Mouse (Mus musculus): ENCODE measurements around the gene Zfhx3. TPM values are rescaled to one million over a fixed set of nuclear protein-coding genes. Genes with fewer than 3 reads are reported as not detected.

Gene Zfhx3
- polyA plus RNA-seq, 1 experiment from 2014 or later, result 44.7 TPM

GRCm38 (mm10) chr8:108827428-108827827 is 885.0 kb downstream of the Zfhx3 start:
- Histone ChIP-seq H3K27me3 (ENCODE audit: control insufficient read depth, insufficient read depth, low read depth, low read length) (no peaks in the 10 kb centered on the region), H3K4me1 (ENCODE audit: control insufficient read depth, insufficient read depth, low read length) (peaks cover 34% of the 10 kb centered on the region), H3K9me3 (replicated peaks; ENCODE audit: control insufficient read depth, low read length, poor library complexity, severe bottlenecking) (no peaks in the 10 kb centered on the region), H3K4me3 (ENCODE audit: low read depth, low read length) (no peak overlapping the region), H3K27ac (ENCODE audit: low read length) (no peak overlapping the region; the same call in 1 of the 2 replicates), H3K4me2 (ENCODE audit: low read length) (no peak overlapping the region), H3K36me3 (ENCODE audit: control insufficient read depth, insufficient read depth, low read length) (no peaks in the 10 kb centered on the region), H3K9ac (ENCODE audit: low read depth, low read length) (no peak overlapping the region)
- ATAC-seq, result no peak
- WGBS, result 70% methylated on average over 15 of the region's 15 CpGs

GRCm38 (mm10) chr8:108829305-108829717 is 886.9 kb downstream of the Zfhx3 start:
- H3K4me2 ChIP-seq (ENCODE audit: low read length), result peak overlapping the region; percentile 32; the same call in 1 of the 2 replicates
- WGBS, result 14% methylated on average over 12 of the region's 12 CpGs
- H3K4me3 ChIP-seq (ENCODE audit: low read depth, low read length), result no peak overlapping the region
- no peaks in the 10 kb centered on the region for H3K27me3 ChIP-seq (ENCODE audit: control insufficient read depth, insufficient read depth, low read depth, low read length)
- H3K9me3 ChIP-seq (replicated peaks; ENCODE audit: control insufficient read depth, low read length, poor library complexity, severe bottlenecking), result no peaks in the 10 kb centered on the region
- peaks cover 31% of the 10 kb centered on the region for H3K4me1 ChIP-seq (ENCODE audit: control insufficient read depth, insufficient read depth, low read length)
- H3K9ac ChIP-seq (ENCODE audit: low read depth, low read length), result peak overlapping the region; percentile 44; the same call in 1 of the 2 replicates
- peak; percentile 74 for ATAC-seq
- H3K27ac ChIP-seq (ENCODE audit: low read length), result peak overlapping the region; percentile 68
- no peaks in the 10 kb centered on the region for H3K36me3 ChIP-seq (ENCODE audit: control insufficient read depth, insufficient read depth, low read length)

GRCm38 (mm10) chr8:108835143-108835542 is 892.7 kb downstream of the Zfhx3 start:
- Histone ChIP-seq H3K4me3 (ENCODE audit: low read depth, low read length) (no peak overlapping the region), H3K9me3 (replicated peaks; ENCODE audit: control insufficient read depth, low read length, poor library complexity, severe bottlenecking) (no peaks in the 10 kb centered on the region), H3K4me2 (ENCODE audit: low read length) (no peak overlapping the region), H3K27me3 (ENCODE audit: control insufficient read depth, insufficient read depth, low read depth, low read length) (no peaks in the 10 kb centered on the region), H3K9ac (ENCODE audit: low read depth, low read length) (no peak overlapping the region), H3K36me3 (ENCODE audit: control insufficient read depth, insufficient read depth, low read length) (no peaks in the 10 kb centered on the region), H3K4me1 (ENCODE audit: control insufficient read depth, insufficient read depth, low read length) (peaks cover 33% of the 10 kb centered on the region), H3K27ac (ENCODE audit: low read length) (no peak overlapping the region)
- no peak for ATAC-seq
- 88% methylated on average over 11 of the region's 11 CpGs for WGBS

- no peak overlapping the region for H3K9ac ChIP-seq (ENCODE audit: low read depth, low read length)
- H3K4me1 ChIP-seq (ENCODE audit: control insufficient read depth, insufficient read depth, low read length), result peaks cover 24% of the 10 kb centered on the region
- H3K4me3 ChIP-seq (ENCODE audit: low read depth, low read length), result no peak overlapping the region
- 0 out of 2 replicates have a peak, but pooled peaks have one; percentile 23 for ATAC-seq
- no peak overlapping the region for H3K4me2 ChIP-seq (ENCODE audit: low read length)
- no peaks in the 10 kb centered on the region for H3K27me3 ChIP-seq (ENCODE audit: control insufficient read depth, insufficient read depth, low read depth, low read length)
- H3K36me3 ChIP-seq (ENCODE audit: control insufficient read depth, insufficient read depth, low read length), result no peaks in the 10 kb centered on the region
- 19% methylated on average over 10 of the region's 10 CpGs for WGBS
- 0 out of 2 replicates have a peak overlapping the region, but pooled peaks have one; percentile 28 for H3K27ac ChIP-seq (ENCODE audit: low read length)
- no peaks in the 10 kb centered on the region for H3K9me3 ChIP-seq (replicated peaks; ENCODE audit: control insufficient read depth, low read length, poor library complexity, severe bottlenecking)
Measured at GRCm38 (mm10) chr8:108837788-108838187, 895.3 kb downstream of the Zfhx3 start.

GRCm38 (mm10) chr8:108838761-108839160 is 896.3 kb downstream of the Zfhx3 start:
- Histone ChIP-seq H3K27ac (ENCODE audit: low read length) (no peak overlapping the region), H3K36me3 (ENCODE audit: control insufficient read depth, insufficient read depth, low read length) (no peaks in the 10 kb centered on the region), H3K4me1 (ENCODE audit: control insufficient read depth, insufficient read depth, low read length) (peaks cover 24% of the 10 kb centered on the region), H3K9ac (ENCODE audit: low read depth, low read length) (no peak overlapping the region), H3K4me2 (ENCODE audit: low read length) (no peak overlapping the region), H3K9me3 (replicated peaks; ENCODE audit: control insufficient read depth, low read length, poor library complexity, severe bottlenecking) (no peaks in the 10 kb centered on the region), H3K27me3 (ENCODE audit: control insufficient read depth, insufficient read depth, low read depth, low read length) (no peaks in the 10 kb centered on the region), H3K4me3 (ENCODE audit: low read depth, low read length) (no peak overlapping the region)
- WGBS, result 29% methylated on average over 6 of the region's 6 CpGs
- no peak for ATAC-seq

GRCm38 (mm10) chr8:108842307-108842706 is 899.9 kb downstream of the Zfhx3 start:
- Histone ChIP-seq H3K36me3 (ENCODE audit: control insufficient read depth, insufficient read depth, low read length) (no peaks in the 10 kb centered on the region), H3K9ac (ENCODE audit: low read depth, low read length) (no peak overlapping the region), H3K27me3 (ENCODE audit: control insufficient read depth, insufficient read depth, low read depth, low read length) (no peaks in the 10 kb centered on the region), H3K4me2 (ENCODE audit: low read length) (no peak overlapping the region), H3K4me3 (ENCODE audit: low read depth, low read length) (no peak overlapping the region), H3K4me1 (ENCODE audit: control insufficient read depth, insufficient read depth, low read length) (peaks cover 28% of the 10 kb centered on the region), H3K27ac (ENCODE audit: low read length) (no peak overlapping the region), H3K9me3 (replicated peaks; ENCODE audit: control insufficient read depth, low read length, poor library complexity, severe bottlenecking) (no peaks in the 10 kb centered on the region)
- 92% methylated on average over 4 of the region's 5 CpGs for WGBS
- no peak for ATAC-seq

- Histone ChIP-seq H3K4me3 (ENCODE audit: low read depth, low read length) (no peak overlapping the region), H3K27ac (ENCODE audit: low read length) (no peak overlapping the region), H3K27me3 (ENCODE audit: control insufficient read depth, insufficient read depth, low read depth, low read length) (no peaks in the 10 kb centered on the region), H3K9me3 (replicated peaks; ENCODE audit: control insufficient read depth, low read length, poor library complexity, severe bottlenecking) (no peaks in the 10 kb centered on the region), H3K9ac (ENCODE audit: low read depth, low read length) (no peak overlapping the region), H3K4me1 (ENCODE audit: control insufficient read depth, insufficient read depth, low read length) (peaks cover 4% of the 10 kb centered on the region), H3K4me2 (ENCODE audit: low read length) (no peak overlapping the region), H3K36me3 (ENCODE audit: control insufficient read depth, insufficient read depth, low read length) (no peaks in the 10 kb centered on the region; the same call in 1 of the 2 replicates)
- WGBS, result 34% methylated on average over 6 of the region's 6 CpGs
- ATAC-seq, result no peak
Measured at GRCm38 (mm10) chr8:108846174-108846573, 903.7 kb downstream of the Zfhx3 start.

- no peaks in the 10 kb centered on the region for H3K27me3 ChIP-seq (ENCODE audit: control insufficient read depth, insufficient read depth, low read depth, low read length)
- ATAC-seq, result no peak
- 78% methylated on average over 11 of the region's 11 CpGs for WGBS
- no peak overlapping the region for H3K4me2 ChIP-seq (ENCODE audit: low read length)
- H3K27ac ChIP-seq (ENCODE audit: low read length), result no peak overlapping the region
- no peak overlapping the region for H3K4me3 ChIP-seq (ENCODE audit: low read depth, low read length)
- H3K4me1 ChIP-seq (ENCODE audit: control insufficient read depth, insufficient read depth, low read length), result peaks cover 4% of the 10 kb centered on the region
- no peaks in the 10 kb centered on the region; the same call in 1 of the 2 replicates for H3K36me3 ChIP-seq (ENCODE audit: control insufficient read depth, insufficient read depth, low read length)
- H3K9ac ChIP-seq (ENCODE audit: low read depth, low read length), result no peak overlapping the region
- H3K9me3 ChIP-seq (replicated peaks; ENCODE audit: control insufficient read depth, low read length, poor library complexity, severe bottlenecking), result no peaks in the 10 kb centered on the region
Measured at GRCm38 (mm10) chr8:108846827-108847226, 904.4 kb downstream of the Zfhx3 start.

- Histone ChIP-seq H3K4me2 (ENCODE audit: low read length) (no peak overlapping the region), H3K27ac (ENCODE audit: low read length) (no peak overlapping the region), H3K9me3 (replicated peaks; ENCODE audit: control insufficient read depth, low read length, poor library complexity, severe bottlenecking) (no peaks in the 10 kb centered on the region), H3K4me1 (ENCODE audit: control insufficient read depth, insufficient read depth, low read length) (peaks cover 8% of the 10 kb centered on the region), H3K36me3 (ENCODE audit: control insufficient read depth, insufficient read depth, low read length) (no peaks in the 10 kb centered on the region; the same call in 1 of the 2 replicates), H3K9ac (ENCODE audit: low read depth, low read length) (no peak overlapping the region), H3K27me3 (ENCODE audit: control insufficient read depth, insufficient read depth, low read depth, low read length) (no peaks in the 10 kb centered on the region), H3K4me3 (ENCODE audit: low read depth, low read length) (no peak overlapping the region)
- 81% methylated on average over 2 of the region's 2 CpGs for WGBS
- ATAC-seq, result no peak
Measured at GRCm38 (mm10) chr8:108847356-108847755, 904.9 kb downstream of the Zfhx3 start.

Measured in midbrain, embryonic 16.5 days (tissue).